Mouse (Mus musculus) A20 (cell line): Measurements from ENCODE around the gene Nadsyn1.

Source experiments
- DNase-seq: peaks from one replicate; pipeline ENCODE4 v3.0.0-alpha.2; 2011; ENCODE audit warnings: low read depth, low spot score

The Nadsyn1 gene

DNA sequence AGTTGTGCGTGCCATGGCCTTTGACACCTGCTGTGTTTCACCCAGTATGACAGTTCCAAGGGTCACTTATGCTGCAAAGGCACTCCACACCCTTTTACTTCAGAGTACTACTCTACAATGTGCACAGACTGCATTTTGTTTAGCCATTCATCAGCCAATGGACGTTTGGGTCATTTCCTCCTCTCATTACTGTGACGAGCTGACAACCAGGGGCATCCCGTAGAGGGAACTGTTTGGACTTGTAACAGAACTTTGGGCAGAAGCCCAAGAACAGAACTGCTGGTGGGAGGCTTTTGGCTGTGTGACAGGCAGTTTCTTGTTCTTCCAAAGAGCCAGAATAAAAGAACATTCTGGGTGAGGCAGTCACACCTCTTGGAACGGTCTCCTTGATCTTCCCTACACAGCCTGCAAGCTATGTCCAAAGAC is 17.4 kb downstream of the Nadsyn1 start:
- no peak for DNase-seq

GRCm38 (mm10) chr7:143801195-143802065 is 21.2 kb downstream of the Nadsyn1 start:
- DNase-seq: no peak

- DNase-seq: no peak
Measured at GRCm38 (mm10) chr7:143800770-143801169, 21.9 kb downstream of the Nadsyn1 start.

- DNase-seq: no peak
Measured at GRCm38 (mm10) chr7:143798783-143799182, 23.9 kb downstream of the Nadsyn1 start.

DNA sequence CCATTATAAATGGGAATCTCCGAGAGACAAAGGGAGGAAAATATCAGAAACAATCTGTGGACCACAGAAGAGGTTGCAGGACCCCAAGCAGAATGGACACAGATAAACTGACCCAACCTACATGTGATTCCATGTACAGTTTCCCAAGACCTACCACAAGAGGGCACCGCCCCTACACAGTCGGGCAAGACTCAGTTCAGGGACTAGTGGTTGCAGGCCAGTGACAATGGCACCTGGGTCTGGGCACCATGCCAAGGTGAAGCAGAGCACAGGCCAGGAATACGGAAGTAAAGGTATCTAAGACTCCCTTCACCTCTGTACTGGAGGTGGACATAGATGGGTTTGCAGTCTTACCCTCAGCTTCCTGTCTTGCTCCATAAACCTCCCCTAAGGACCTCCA is 29.5 kb downstream of the Nadsyn1 start:
- peak; percentile 74 for DNase-seq

DNA sequence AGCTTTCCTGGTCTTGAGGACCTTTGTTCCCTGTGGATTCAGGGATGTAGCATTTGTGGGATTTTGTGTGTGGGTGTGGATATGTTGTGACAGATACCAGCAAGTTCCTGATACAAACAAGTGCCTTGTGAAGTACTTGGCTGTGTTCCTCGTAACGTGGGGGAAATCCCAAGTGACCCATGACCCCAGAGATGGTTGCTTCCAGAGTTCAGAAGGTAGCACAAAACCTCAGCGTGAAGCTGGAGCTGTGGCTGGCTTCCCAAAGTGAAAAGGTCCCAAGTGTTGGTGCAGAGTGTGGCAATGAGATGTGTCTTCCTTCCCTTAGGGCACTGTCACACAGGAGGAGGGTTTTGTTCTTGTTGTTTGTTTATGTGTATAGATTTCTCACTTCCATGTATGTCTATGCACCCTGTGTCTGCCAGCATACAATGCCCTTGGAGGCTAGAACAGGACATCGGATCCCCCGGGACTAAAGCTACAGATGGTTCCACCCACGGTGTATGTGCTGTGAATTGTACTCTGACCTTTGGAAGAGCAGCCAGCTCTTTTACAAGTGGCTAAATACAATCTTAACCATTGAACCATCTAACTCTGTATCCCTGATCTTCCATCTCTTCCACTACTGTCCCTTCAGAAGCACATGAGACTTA is 30.2 kb downstream of the Nadsyn1 start:
- DNase-seq: no peak

DNA sequence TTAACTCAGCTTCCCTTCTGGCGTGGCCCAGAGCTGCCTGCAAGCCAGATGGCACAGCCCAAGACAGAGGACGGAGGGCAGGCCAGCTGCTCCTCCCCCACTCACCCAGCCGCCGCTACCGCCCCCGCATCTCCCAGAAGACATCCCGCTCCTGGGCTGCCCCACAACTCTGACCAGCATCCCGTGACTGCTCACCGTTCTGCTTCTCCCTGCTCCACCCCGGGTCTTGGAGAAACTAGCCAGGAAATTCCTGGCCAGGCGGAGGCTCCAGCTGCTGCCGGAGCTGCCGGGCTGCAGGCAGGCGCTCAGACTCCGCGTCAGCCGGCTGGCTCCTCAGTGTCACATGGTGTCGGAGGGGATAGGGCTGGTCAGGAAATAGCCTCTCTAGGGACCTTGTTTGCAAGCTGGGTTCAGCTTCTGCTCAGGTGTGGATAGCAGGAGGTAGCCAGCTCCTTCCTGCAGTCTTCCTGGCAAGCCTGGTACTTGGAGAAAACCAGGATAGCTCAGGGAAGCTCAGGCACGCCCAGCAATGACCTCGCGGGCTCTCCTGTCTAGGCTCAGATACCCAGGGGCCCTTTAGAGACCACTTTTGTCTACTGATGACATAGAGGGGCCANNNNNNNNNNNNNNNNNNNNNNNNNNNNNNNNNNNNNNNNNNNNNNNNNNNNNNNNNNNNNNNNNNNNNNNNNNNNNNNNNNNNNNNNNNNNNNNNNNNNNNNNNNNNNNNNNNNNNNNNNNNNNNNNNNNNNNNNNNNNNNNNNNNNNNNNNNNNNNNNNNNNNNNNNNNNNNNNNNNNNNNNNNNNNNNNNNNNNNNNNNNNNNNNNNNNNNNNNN is 38.4 kb downstream of the Nadsyn1 start, which contains the start of gene Mrgpre:
Gene Mrgpre, minus strand, starts transcription at position 505 of the 834 bp plus-strand sequence.
- peak; percentile 49 for DNase-seq

DNA sequence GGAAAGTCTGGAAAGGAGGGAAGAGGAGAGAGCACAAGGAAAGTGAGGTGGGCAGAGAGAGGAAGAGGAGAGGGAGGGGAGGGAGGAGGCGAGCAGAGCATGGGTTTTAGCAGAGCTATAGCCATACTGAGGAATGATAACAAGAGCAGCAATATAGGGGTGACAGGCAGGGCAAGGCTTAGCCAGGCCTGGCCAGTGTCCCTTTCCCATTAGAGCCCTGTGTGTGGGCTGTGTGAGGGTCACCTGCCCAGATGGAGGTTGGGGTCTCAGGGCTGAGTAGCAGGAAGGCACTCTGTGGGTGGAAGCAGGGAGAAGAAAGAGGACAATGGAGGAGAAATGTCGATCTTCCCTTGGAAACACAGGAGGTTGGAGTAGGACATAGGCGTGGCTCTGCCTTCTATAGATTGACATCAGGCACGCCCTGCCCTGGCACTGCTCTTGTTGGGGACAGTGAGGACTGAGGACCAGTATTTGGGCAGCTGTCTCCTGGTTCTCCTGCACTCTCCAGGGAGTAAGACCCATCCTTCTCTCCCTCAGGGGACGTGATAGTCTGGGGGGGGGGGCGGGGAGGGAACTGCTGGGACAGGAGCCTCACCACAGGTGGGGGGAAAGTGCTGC is 39.2 kb downstream of the Nadsyn1 start:
- DNase-seq: no peak

DNA sequence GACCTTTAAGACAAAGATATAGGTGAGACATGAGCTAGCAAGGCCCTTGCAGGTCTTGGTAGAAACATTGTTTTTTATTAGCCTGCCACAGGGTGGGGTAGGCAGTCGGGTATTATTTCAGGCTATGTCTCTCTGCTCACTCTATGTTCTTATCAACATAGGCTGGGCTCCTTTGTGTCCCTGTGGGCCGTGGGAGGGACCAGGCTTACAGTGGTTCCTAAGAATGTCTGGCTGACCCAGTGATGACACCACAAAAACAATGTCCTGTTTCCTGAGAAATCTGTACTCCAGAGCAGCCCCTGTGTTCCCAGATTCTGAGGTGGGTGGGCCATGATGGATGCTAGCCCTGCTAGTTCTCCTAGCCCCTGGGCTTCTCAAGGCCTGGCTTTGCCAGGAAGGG is 45.3 kb downstream of the Nadsyn1 start:
- no peak for DNase-seq

GRCm38 (mm10) chr7:143776137-143776536 is 46.5 kb downstream of the Nadsyn1 start:
- DNase-seq: no peak

DNA sequence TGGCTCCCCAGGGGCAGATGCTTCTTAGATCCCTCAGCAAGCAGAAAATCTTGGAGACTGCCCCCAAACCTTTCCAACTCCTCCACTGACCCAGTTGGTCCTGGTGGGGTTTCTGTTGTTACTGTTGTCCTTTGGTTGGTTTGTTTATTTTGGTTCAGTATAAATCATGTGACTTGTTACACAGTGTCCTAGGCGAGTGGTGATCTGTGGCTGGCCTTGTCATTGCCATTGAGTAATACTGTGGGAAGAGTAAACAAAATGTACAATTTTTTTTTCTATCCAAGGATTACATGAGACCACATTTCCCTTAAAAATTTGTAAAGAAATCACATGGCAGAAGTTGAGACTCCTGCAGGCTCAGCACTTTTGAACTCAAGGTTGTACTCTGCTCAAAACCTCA is 53.2 kb downstream of the Nadsyn1 start:
- DNase-seq: no peak

DNA sequence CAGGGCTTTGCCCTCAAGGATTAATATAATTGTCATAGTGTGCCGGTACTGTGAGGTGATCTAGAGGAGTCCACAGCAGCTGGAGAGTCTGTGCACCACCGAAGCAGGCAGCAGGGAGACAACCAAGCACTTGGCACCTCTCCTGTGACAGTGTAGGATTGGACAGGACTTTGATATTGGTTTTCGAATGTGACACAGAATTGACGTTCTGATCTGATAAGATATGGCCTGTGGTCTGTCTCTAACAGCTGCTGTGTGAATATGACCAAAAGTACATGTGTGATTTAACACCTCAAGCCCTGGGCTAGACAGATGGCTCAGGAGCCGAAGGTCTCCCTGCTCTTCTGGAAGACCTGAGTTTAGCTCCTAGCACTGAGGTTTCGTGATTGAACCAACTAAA is 54.4 kb downstream of the Nadsyn1 start:
- no peak for DNase-seq

DNA sequence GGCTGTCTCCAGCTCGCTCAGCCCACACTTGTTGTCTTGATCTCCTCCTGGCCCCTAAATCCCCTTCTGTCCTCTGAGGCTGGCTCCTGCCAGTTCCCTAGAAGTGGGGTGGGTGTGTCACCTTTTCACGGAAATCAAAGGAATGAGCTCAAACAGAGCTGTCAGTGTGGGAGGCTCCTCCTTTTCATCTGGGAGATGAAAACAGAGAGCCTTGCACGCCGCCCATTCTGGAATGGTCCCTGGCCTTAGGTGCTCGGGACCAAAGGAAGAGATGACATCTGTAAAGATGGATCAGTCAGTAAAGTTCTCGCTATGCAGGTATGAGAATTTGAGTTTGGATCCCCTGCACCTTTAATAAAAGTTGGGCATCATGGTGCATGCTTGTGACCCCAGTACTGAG is 55.8 kb downstream of the Nadsyn1 start, which contains the start of gene Mrgprg:
Gene Mrgprg, minus strand, starts transcription at position 101 of the 400 bp plus-strand sequence.
- DNase-seq: no peak

DNA sequence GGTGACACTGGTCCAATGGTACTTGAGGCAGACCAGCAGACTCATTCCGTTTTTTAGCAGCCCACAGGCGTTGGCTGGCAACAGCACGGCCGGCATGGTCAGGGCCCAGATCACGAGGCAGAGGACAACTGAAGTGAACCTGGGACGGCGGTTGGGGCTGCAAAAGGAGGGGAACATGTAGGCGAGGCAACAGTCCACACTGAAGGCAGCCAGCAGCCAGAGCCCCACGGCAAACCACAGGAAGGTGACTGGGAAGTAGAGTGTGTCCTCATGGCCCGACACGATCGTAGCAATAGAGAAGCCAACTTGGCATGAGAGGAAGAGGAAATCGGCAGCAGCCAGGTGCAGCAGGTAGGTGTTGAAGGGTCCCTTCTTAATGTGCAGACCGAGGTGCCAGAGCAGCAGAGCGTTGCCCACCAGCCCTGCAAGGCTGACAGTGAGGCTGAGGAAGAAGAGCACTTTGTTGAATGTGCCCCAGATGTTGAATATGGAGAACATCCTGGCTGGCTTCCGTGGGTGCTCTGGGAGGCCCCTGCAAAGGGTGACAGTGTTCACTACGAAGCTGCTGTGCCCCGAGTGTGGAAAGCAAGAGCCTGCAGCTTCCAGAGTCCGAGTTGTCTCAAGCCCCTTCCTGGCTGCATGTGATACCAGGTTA is 57.6 kb downstream of the Nadsyn1 start:
- no peak for DNase-seq

DNA sequence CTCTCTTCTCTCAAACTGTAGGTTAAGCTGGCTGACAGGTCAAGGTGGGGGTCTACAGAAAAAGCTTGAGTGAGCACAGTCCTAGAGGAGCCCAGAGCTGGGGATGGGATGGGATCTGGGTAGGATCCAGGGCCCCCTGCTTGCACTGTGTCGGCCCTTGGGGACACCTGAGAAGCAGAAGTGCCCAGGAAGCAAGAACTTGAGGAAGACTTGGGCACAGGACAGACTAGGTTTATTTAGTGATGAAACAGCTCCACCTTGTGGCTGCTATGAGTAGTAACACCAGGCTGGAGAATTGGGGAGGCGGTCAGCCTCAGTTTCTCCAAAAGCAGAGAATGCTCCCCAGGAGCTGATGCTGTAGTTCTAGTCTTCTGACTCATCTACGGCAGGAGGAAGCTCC is 58.9 kb downstream of the Nadsyn1 start:
- peak; percentile 58 for DNase-seq

DNA sequence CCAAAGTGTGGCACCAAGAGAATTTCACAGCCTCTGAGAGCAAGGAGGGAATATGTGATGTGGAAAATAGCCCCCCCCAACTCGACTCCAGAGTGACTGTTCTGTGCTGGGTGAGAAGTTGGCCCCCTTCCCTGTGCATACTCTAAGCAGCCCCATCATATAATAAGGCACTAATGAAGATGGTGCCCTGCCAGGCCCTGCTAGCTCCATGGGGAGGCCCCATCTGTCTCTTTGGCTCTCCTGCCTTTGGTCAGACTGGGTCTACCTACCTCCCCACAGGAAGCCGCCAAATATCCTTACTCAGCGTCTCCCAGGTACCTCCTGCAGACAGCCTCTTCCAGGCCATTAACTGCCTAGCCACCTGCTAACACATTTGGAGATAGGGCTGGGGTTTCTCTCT is 63.7 kb downstream of the Nadsyn1 start:
- no peak for DNase-seq

GRCm38 (mm10) chr7:143757696-143758095 is 65.0 kb downstream of the Nadsyn1 start:
- DNase-seq: peak; percentile 21

- peak; percentile 90 for DNase-seq
Measured at GRCm38 (mm10) chr7:143757027-143757390, 65.6 kb downstream of the Nadsyn1 start.

GRCm38 (mm10) chr7:143756125-143757026 is 66.3 kb downstream of the Nadsyn1 start, which contains the start of gene Osbpl5:
TSS of gene Osbpl5 (minus strand) at chr7:143756985.
- DNase-seq: no peak
